Mouse (Mus musculus) kidney, postnatal 10 days (tissue): Measurements from ENCODE around the gene Asb7.

Experiments used
- DNase-seq: peaks from one replicate; pipeline ENCODE4 v3.0.0; 2021; ENCODE audit warnings: mixed read lengths

The Asb7 gene

GRCm38 (mm10) chr7:66689294-66689619 is at the start of gene Asb7:
Gene Asb7, minus strand, starts transcription at chr7:66689596.
- no peak for DNase-seq

GRCm38 (mm10) chr7:66737418-66737817 is 48.0 kb upstream of the Asb7 start:
- no peak for DNase-seq

GRCm38 (mm10) chr7:66734993-66735392 is 45.6 kb upstream of the Asb7 start:
- no peak for DNase-seq

- DNase-seq: no peak
Measured at GRCm38 (mm10) chr7:66734466-66734865, 45.1 kb upstream of the Asb7 start.

GRCm38 (mm10) chr7:66733882-66734281 is 44.5 kb upstream of the Asb7 start:
- no peak for DNase-seq

- no peak for DNase-seq
Measured at GRCm38 (mm10) chr7:66733431-66733830, 44.0 kb upstream of the Asb7 start.

GRCm38 (mm10) chr7:66729232-66729631 is 39.8 kb upstream of the Asb7 start:
- no peak for DNase-seq

GRCm38 (mm10) chr7:66728072-66728471 is 38.7 kb upstream of the Asb7 start:
- DNase-seq: no peak

GRCm38 (mm10) chr7:66724954-66725353 is 35.6 kb upstream of the Asb7 start:
- DNase-seq: no peak

GRCm38 (mm10) chr7:66724514-66724913 is 35.1 kb upstream of the Asb7 start:
- no peak for DNase-seq

- no peak for DNase-seq
Measured at GRCm38 (mm10) chr7:66711166-66711565, 21.8 kb upstream of the Asb7 start.

GRCm38 (mm10) chr7:66704631-66705030 is 15.2 kb upstream of the Asb7 start:
- DNase-seq: no peak

GRCm38 (mm10) chr7:66702721-66703120 is 13.3 kb upstream of the Asb7 start:
- DNase-seq: no peak

GRCm38 (mm10) chr7:66694467-66694866 is 5.1 kb upstream of the Asb7 start:
- peak; percentile 10 for DNase-seq

- peak; percentile 99 for DNase-seq
Measured at GRCm38 (mm10) chr7:66689620-66690360, 394 bp upstream of the Asb7 start, which contains the start of gene Lins1. Gene Lins1, plus strand, starts transcription at chr7:66689889.

- DNase-seq: no peak
Measured at GRCm38 (mm10) chr7:66688721-66689120, 675 bp downstream of the Asb7 start.

- no peak for DNase-seq
Measured at GRCm38 (mm10) chr7:66682119-66682863, 7.1 kb downstream of the Asb7 start.

- DNase-seq: no peak
Measured at GRCm38 (mm10) chr7:66675800-66676199, 13.6 kb downstream of the Asb7 start.

- DNase-seq: no peak
Measured at GRCm38 (mm10) chr7:66667064-66667463, 22.3 kb downstream of the Asb7 start.

GRCm38 (mm10) chr7:66663548-66663947 is 25.8 kb downstream of the Asb7 start:
- no peak for DNase-seq

- peak; percentile 88 for DNase-seq
Measured at GRCm38 (mm10) chr7:66661572-66661971, 27.8 kb downstream of the Asb7 start.

- no peak for DNase-seq
Measured at GRCm38 (mm10) chr7:66660972-66661371, 28.4 kb downstream of the Asb7 start.

- no peak for DNase-seq
Measured at GRCm38 (mm10) chr7:66660291-66660690, 29.1 kb downstream of the Asb7 start.

- DNase-seq: no peak
Measured at GRCm38 (mm10) chr7:66655471-66655870, 33.9 kb downstream of the Asb7 start.
